Mouse (Mus musculus) embryonic stem cell, embryonic (primary cell): ENCODE results near the gene Mplkip.

Source experiments
- CTCF ChIA-PET, 4 experiments: fragments of 300-600 bp in 2 of 4; fragments of 350-600 bp in 2 of 4; sonication (Branson Sonifier 250); formaldehyde crosslinking; loops; one replicate each; lab custom pipeline; 2022; ENCODE audit warnings: inconsistent platforms in 2 of 4; lab: Charles Lee
- POLR2A ChIA-PET, 4 experiments: fragments of 300-600 bp in 2 of 4; fragments of 350-600 bp in 2 of 4; sonication (Branson Sonifier 250); formaldehyde crosslinking; loops; one replicate each; lab custom pipeline; 2022; ENCODE audit warnings: antibody characterized with exemption in 4 of 4, inconsistent platforms in 1 of 4; lab: Charles Lee

Mplkip gene

DNA sequence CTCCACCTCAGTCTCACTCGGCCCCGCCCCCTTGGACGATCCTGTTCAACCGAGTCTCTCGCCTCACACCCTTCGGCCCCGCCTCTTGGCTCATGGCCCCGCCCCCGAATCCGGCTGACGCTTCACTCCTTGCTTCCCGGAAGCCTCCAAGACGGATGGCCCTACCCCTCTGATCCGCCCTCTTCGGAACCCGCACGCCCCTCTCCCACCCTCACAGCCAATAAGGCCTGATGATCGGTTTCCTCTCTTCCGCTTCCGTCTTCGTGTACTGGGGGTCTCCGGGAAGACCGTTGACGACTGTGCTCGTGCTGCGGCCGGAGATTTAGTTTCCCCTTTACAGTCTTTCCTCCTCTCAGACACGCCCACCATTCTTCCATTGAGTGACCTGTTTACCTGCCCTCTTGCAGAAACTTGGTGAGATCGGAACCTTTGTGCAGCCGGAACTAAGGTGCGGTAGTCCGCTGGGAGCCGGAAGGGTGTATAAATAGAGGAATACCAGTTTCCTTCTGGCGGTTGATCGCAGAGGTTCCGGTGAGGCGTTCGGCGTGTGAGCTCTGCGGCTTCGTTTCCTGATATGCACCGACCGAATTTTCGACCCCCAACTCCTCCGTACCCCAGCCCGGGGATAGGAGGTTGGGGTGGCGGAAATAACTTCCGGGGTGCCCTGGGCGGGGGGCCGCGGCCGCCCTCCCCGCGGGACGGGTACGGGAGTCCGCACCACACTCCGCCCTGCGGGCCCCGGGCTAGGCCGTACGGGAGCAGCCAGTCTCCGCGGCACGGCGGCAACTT lies at the start of gene Mplkip, which contains the start of gene Sugct:
TSS of gene Mplkip (plus strand) at position 282 of the 789 bp plus-strand sequence.
TSS of gene Sugct (minus strand) at position 643 of the 789 bp plus-strand sequence.
- ChIA-PET POLR2A (interaction anchor here (0.5 to 3.7 kb wide), 30 partner anchors 8 to 1701 kb away, joined by 3 to 26 read pairs (median 3); partner anchors contain the start of genes Cdk13 (in 4 of the 4) and Stard3nl (in 1 of the 4)), CTCF (no interaction called here)

DNA sequence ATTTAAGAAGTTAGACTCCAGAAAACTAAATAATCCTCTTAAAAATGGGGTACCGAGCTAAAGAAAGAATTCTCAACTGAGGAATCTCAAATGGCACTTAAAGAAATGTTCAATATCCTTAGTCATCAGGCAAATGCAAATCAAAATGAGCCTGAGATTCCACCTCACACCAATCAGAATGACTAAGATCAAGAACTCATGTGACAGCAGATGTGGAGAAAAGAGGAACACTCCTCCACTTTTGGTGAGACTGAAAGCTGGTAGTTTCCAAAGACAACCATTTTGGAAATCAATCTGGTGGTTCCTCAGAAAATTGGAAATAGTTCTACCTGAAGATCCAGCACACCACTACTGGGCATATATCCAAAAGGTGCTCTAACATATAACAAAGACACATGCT lies 27.6 kb upstream of the Mplkip start:
- CTCF ChIA-PET, result no interaction called here
- POLR2A ChIA-PET, result no interaction called here

DNA sequence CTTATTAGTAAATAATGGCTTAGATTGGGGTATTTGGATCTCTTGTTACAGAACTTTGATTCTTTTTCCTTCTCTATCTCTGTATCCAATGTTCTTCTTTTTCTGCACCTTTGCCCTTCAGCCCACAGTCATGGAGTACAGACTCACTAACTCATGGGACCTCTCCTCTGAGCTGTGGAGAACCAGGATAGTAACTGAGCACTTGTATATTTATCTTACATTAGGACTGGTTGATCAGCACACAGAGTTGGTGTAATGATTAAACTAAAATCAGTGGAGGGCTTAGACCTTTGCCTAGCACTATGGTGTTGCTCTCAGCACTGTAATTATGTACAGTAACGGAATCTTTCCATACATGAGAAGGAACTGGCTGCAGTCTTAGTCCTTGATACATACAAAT lies 23.9 kb upstream of the Mplkip start:
- POLR2A ChIA-PET, result interaction anchor here in 1 of 4 experiments (1.1 kb wide), 1 partner anchor 24 kb away, joined by 3 read pairs; the partner anchor contains the start of gene Sugct
- CTCF ChIA-PET, result no interaction called here

DNA sequence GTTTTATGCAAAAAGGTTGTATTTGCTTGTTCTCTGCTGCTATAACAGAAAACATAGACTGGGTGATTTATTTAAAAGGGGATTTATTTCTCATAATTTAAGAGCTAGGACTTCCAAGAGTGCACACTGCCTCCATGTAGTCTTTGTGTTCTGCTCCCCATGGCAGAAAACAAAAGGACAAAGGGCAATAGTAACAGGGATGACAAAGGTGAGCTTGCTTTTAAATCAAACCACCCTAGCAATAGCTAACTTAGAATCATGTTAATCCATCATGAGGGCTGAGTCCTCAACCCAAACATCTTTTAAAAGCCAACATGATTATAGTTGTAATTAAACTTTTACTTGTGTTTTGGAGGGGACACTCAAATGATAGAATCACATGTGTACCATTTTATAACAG lies 5.5 kb upstream of the Mplkip start:
- CTCF ChIA-PET, result no interaction called here
- POLR2A ChIA-PET, result no interaction called here

DNA sequence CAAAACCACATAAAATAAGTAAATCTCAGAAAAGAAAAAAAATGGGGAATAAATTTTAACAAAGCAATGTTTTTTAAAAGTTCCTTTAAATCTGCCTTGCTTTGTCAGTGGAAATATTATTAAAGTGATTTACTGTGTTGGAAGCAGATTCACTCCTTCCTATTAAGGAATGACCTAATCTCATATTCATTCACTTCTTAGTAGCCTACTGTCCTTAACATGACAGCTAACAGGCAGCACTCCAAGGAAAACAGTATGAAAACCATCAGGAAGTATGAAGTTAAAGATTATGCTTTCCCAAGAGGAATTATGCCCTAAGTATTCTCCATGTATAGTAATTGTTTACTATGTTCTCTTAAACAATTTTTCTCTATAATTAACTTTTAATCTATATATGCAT lies 4.3 kb upstream of the Mplkip start:
- CTCF ChIA-PET, result no interaction called here
- POLR2A ChIA-PET, result no interaction called here

DNA sequence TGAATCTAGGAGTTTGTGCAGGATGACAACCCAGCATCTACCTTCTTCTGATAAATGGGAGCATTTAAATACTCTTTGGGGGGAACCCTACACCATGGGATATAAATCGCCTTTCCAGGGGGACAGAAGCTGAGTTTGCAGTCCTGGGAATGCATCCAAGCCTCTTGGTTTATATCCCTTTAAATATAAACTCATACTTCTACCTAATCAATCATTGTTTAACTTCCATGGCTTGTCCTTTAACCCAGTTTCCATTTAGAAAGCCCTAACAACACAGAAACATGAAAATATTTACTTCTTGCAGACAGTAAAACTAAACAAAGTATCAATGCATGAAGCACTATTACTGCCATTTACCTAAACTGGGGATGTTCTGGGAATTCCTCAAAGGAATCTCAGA lies 3.6 kb upstream of the Mplkip start:
- ChIA-PET CTCF (no interaction called here), POLR2A (no interaction called here)

DNA sequence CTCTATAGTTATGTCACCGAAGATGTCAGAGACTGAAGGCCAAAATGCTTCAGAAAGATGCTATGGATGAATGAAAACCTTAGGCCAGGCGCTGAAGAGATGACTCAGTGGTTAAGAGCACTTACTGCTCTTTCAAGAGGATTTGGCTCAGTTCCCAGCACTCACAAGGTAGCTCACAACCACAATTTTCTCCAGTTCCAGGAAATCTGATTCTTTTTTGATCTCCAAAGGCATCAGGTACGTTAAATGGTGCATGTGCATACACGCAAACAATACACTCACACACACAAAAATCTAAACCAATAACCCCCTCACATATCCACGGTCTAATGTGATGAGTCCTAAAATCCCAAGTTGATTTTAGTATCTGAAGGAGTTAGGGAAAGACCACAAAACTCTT lies 1.2 kb upstream of the Mplkip start:
- POLR2A ChIA-PET, result interaction anchor here in 1 of 4 experiments (0.7 to 3.6 kb wide), 2 partner anchors 12 to 124 kb away, joined by 3 to 26 read pairs; no protein-coding TSS in a partner anchor
- CTCF ChIA-PET, result no interaction called here

DNA sequence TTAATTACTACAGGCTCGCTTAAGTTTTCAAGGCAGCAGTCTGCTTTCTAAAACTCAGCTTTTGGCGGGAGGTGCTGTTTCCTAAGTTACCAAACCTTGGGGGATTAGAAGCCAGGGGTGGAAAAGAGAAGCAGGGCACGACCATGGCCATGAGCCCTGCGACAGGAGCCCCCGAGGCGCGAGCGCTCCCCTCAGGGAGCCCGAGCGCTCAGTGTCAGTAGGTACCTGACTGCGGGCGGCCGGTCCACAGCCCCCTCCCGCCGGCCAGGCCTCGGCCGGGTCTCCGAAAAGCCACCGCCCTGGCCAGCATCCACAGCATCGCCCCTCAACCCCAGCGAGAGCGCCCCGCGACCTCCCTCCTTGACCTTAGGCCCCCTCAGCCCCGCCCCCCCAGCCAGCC lies 578 bp upstream of the Mplkip start:
- POLR2A ChIA-PET, result interaction anchor here in 1 of 4 experiments (1.9 to 3.6 kb wide), 2 partner anchors 12 to 14 kb away, joined by 5 to 26 read pairs; no protein-coding TSS in a partner anchor
- CTCF ChIA-PET, result no interaction called here

DNA sequence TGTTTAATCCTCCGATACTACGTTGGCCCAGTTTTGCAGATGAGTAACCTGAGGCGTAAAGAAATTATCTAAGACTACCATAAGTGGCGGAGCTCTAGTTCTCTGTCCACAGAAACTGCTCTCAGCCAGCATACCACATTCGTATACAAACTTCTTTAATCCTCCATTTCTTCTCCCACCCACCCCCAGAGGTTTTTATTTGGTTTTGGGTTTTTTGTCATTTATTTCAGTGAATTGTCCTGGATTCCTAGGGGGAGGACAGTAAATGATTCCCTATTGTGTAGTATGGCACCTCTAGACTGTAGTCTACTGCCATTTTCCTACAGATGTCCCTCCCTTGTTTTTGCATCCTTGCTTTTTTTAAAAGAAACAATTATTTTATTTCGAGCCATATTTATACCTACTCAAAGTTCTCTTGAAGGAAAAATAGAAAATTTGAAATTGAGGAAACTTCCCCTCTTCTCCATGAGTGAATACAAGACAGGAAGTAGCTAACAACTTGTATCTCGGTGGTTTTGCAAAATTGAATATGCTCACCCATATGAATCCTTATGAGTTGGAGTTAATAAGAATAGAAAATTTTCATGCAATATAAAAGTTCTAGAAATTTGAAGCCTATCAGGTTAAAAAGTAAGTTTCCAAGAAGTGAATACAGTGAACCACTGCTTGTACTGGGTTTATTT lies 1.0 kb downstream of the Mplkip start:
- ChIA-PET CTCF (no interaction called here), POLR2A (interaction anchor here (0.7 to 3.7 kb wide), 31 partner anchors 8 to 1700 kb away, joined by 3 to 26 read pairs (median 3); partner anchors contain the start of genes Cdk13 (in 4 of the 4) and Stard3nl (in 1 of the 4))

DNA sequence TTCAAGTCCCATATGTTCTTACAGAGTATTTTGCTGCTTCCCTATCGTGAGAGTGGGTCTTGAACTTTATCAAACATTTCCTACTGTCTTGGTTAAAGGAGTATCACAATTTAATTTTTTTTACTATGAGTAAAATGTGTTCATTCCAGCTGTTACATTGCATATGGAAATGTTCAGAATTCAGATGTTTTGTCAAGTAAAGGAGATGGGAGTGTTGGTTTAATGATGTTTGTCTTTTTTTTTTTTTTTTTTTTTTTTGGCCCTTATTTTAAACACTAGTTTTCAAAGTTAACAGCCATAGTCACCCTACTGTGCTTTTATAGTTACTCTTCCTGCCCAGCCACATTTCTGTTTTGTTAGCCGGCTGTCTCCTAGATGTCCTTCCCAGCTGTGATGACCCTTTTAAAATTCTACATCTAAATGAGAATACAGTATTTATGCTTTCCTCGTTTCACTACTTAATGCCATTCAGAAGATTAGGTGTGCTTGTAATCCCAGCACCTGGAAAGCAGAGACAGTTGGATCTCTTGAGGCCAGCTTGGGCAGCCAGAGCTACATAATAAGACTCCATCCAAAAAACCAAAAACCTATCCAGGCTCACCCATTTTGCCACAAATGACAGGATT lies 5.2 kb downstream of the Mplkip start:
- ChIA-PET CTCF (no interaction called here), POLR2A (interaction anchor here in 2 of 4 experiments (0.7 to 2.4 kb wide), 7 partner anchors 9 to 293 kb away, joined by 3 to 7 read pairs (median 3); partner anchors contain the start of gene Yae1d1 (in 1 of the 2))

DNA sequence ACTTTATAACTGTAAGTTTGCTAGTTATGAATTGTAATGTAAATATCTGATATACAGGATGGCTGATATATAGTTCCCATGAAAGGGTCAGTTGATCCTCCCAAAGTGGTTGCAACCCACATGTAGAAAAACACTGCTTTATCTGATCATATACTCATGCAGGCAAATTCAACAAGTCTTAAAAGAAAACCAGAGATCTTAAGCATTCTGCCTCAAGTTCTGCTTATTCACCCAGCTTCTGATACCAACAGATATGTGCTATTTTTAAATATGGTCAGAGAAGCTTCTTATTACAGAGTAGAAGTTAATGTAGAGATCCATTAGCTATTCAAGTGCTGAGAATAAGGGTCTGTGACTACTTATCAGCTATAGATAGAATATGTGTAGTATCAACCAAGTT lies 6.3 kb downstream of the Mplkip start:
- ChIA-PET CTCF (no interaction called here), POLR2A (interaction anchor here in 2 of 4 experiments (1.4 kb wide), 2 partner anchors 8 to 13 kb away, joined by 3 read pairs; no protein-coding TSS in a partner anchor)

DNA sequence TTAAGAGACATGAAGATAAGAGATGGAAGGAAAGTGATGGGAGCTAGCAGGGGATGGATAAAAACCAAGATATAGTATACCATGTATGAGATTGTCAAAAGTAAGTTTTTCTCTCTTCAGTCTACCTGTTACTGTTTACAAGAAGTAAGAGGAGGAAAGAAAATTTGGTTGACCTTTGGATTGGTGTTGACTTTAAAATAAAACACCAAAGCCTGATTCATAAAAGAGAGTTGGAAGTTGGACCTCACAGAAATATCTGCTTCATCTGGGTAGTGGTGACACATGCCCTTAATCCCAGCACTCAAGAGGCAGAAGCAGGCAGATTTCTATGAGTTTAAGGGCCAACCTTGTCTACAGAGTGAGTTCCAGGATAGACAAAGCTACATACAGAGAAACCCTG lies 7.3 kb downstream of the Mplkip start:
- ChIA-PET POLR2A (interaction anchor here in 2 of 4 experiments (1.0 to 1.4 kb wide), 2 partner anchors 12 to 44 kb away, joined by 3 read pairs; no protein-coding TSS in a partner anchor), CTCF (no interaction called here)

DNA sequence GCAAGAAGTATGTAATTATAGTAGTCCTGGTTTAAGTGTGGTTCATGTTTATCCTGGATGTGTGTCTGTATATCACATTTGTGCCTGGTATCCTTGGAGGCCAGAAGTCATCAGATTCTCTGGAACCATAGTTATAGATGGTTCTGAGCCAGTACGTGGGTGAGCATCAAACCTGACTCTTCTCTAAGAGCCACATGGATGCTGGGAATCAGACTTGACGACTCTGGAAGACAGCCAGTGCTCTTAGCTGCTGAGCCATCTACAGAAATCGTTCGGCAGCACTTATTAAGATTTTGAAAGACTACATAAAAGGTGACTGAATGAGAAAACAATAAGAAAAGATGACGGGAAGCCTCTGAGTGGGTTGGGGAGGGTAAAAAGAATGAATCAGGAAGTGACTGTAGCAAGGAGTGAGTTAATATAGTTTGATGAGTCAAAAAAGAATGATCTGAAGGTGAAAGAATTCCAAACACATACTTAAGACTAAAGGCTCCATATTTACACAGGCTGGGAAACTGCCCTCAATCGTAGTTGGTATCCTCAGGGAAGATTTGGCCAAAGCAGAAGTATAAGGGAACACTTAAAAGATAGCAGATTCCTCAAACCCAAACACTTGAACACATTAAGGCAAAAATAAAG lies 10.3 kb downstream of the Mplkip start:
- POLR2A ChIA-PET, result interaction anchor here in 2 of 4 experiments (0.6 to 3.7 kb wide), 7 partner anchors 9 to 420 kb away, joined by 3 to 26 read pairs (median 5); partner anchors contain the start of genes Mplkip (in 2 of the 2) and Sugct (in 2 of the 2)

DNA sequence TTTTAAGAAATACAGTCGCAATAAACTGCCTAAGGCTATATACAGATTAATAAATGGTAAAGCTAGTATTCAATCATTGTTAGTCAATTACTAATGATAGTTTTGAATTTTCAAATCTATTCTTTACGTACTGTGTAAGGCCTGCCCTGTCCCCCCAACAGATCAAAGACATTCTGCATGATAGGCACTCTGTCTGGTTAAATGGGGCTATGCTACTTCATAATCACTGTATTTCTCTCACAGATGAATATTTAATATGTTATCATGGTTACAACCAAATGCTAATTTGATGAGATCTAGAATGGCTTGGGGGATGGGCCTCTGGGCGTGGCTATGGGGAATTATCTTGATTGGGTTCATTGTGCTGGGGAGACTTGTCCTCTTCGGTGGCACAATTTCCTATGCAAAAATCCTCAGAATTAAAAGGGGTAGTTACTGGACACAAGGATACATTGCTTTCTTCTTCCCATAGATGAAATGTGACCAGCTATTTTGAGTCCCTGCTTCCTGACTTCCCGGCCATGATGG lies 13.9 kb downstream of the Mplkip start:
- ChIA-PET CTCF (no interaction called here), POLR2A (interaction anchor here in 2 of 4 experiments (0.8 to 3.3 kb wide), 7 partner anchors 8 to 95 kb away, joined by 3 to 16 read pairs (median 4); partner anchors contain the start of gene Sugct (in 1 of the 2))

More for the DNA sequence above, 10.3 kb downstream of the Mplkip start:
- CTCF ChIA-PET, result interaction anchor here in 1 of 4 experiments (0.5 kb wide), 1 partner anchor 254 kb away, joined by 10 read pairs; no protein-coding TSS in a partner anchor

DNA sequence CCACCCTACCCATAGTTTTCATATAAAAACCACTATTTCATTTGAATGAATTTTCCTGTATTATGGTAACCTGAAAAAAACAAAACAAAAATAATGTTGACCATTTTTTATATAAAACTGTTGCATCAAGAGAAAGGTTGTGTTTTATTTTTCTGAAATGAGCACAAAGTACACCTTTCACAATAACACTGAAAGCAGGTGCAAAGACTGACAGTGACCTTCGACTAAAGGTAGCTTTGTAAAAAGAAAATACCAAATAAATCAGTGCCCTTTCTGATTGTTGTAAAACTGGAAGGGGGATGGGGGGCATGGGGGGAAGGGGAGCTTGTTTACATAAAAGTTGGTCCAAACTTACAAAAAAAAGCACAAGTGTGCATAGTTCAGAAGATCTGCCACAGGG lies 22.4 kb downstream of the Mplkip start:
- ChIA-PET POLR2A (interaction anchor here in 2 of 4 experiments (0.5 to 2.8 kb wide), 11 partner anchors 8 to 89 kb away, joined by 3 to 16 read pairs (median 3); partner anchors contain the start of genes Mplkip (in 1 of the 2) and Sugct (in 1 of the 2)), CTCF (no interaction called here)

DNA sequence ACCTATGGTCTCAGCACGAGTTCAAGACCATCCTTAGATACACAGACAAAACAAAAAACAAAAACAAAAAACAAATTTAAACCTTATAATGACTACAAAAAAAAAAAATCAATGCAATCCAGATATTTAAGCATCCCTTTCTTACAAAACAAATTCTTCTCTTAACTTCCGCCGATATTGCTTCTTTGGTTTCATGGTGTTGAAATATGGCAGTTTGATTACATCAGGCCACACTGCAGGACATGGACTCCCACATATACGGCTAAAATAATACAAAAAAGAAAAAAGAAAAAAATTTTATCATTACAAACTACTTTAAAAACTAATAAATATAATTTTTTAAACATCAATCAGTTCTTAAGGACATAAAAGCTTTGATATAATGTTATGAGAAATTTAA lies 32.9 kb downstream of the Mplkip start:
- POLR2A ChIA-PET, result interaction anchor here in 3 of 4 experiments (0.7 to 2.3 kb wide), 3 partner anchors 11 to 1865 kb away, joined by 3 to 7 read pairs (median 4); partner anchors contain the start of gene Sugct (in 1 of the 3)

DNA sequence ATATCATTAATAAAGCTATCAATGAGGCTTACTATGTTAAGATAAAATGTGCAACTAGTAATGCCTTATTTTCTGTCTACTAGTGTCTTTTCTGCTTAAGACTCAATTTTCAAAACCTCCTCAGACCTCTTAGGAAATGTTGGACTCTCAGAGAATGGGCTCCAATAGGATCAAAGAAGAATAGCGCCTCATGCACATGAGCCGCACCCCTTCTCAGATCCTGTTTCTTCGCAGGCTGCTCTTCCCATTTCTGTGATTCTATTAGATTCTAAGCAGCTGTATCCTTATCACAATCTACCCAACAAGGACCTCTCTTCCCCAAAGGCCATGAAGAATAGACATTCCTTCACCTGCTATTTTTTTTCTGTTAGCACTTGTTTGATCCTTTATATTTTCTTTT lies 33.8 kb downstream of the Mplkip start:
- ChIA-PET POLR2A (interaction anchor here in 1 of 4 experiments (1.3 kb wide), 1 partner anchor 12 kb away, joined by 3 read pairs; no protein-coding TSS in a partner anchor), CTCF (no interaction called here)

More for the DNA sequence above, 32.9 kb downstream of the Mplkip start:
- CTCF ChIA-PET, result no interaction called here
